Mouse (Mus musculus): ENCODE measurements around the gene Svs3b. TPM values are rescaled to one million over a fixed set of nuclear protein-coding genes. Genes with fewer than 3 reads are reported as not detected.
"Not testable (repeated sequence)": the region's sequence is repeated elsewhere in the genome, so short reads cannot be mapped to it uniquely, and the experiment has no call there.

Gene Svs3b
- total and polyA plus RNA-seq, 3 experiments, result not detected

- TF ChIP-seq SMC3 (IDR thresholded peaks at IDR 0.05; ENCODE audit: low read depth, low read length) (no peak), GABPA (IDR thresholded peaks at IDR 0.05; ENCODE audit: insufficient replicate concordance, low read depth, low read length) (no peak), UBTF (IDR thresholded peaks at IDR 0.05; ENCODE audit: low read depth, low read length) (no peak), PAX5 (IDR thresholded peaks at IDR 0.05; ENCODE audit: low read length) (no peak), JUN (IDR thresholded peaks at IDR 0.05; ENCODE audit: insufficient read depth, low read depth, low read length) (peak; percentile 99), POLR2AphosphoS2 (IDR thresholded peaks at IDR 0.05; ENCODE audit: low read depth, low read length) (no peak), NELFE (IDR thresholded peaks at IDR 0.05; ENCODE audit: low read depth, low read length) (no peak), BHLHE40 (IDR thresholded peaks at IDR 0.05; ENCODE audit: low read depth, low read length) (peak; percentile 78), CHD1 (IDR thresholded peaks at IDR 0.05; ENCODE audit: low read depth, low read length) (no peak), MAZ (IDR thresholded peaks at IDR 0.05; ENCODE audit: low read depth, low read length) (no peak), ELF1 (IDR thresholded peaks at IDR 0.05; ENCODE audit: low read depth, low read length) (0 out of 2 replicates have a peak, but pooled peaks have one; percentile 29), MXI1 (IDR thresholded peaks at IDR 0.05; ENCODE audit: low read depth, low read length) (no peak), NRF1 (IDR thresholded peaks at IDR 0.05; ENCODE audit: low read depth, low read length) (no peak), KAT2A (IDR thresholded peaks at IDR 0.05; ENCODE audit: insufficient replicate concordance, low read length) (no peak)
These were observed 45.5 kb downstream of the Svs3b start (continued) for GRCm38 (mm10) chr2:164210892-164211291.

GRCm38 (mm10) chr2:164206676-164207075, 49.8 kb downstream of the Svs3b start:
- H3K27ac ChIP-seq (ENCODE audit: insufficient read depth, low read depth), result no peak overlapping the region
- H3K79me2 ChIP-seq (replicated peaks; ENCODE audit: control insufficient read depth, extremely low read depth, insufficient read depth, poor library complexity, severe bottlenecking), result no peaks in the 10 kb centered on the region
- dilution Hi-C loops (cut with MboI; ENCODE audit: extremely low pct_ligation_motif_present, extremely low pct_unique_long_range_greater_than_20kb, low sequenced_read_pairs), result no loop called here
- no peak for DNase-seq (ENCODE audit: extremely low read depth)
- H3K4me3 ChIP-seq (replicated peaks in 1 of 3; ENCODE audit: low read depth in 2 of 3, low read length in 2 of 3, poor library complexity in 1 of 3), result no peak overlapping the region
- H3K9me3 ChIP-seq (replicated peaks; ENCODE audit: low read length), result peaks cover 2% of the 10 kb centered on the region
- in situ Hi-C loops (cut with MboI; ENCODE audit: low pct_ligation_motif_present, low pct_unique_long_range_greater_than_20kb, low sequenced_read_pairs), result no loop called here
- H3K27me3 ChIP-seq (replicated peaks), result no peaks in the 10 kb centered on the region
- H3K4me2 ChIP-seq (ENCODE audit: insufficient read depth, low read depth, poor library complexity, severe bottlenecking), result no peak overlapping the region
- no peak overlapping the region for H3K9ac ChIP-seq (ENCODE audit: insufficient read depth, low read depth)
- H3K4me1 ChIP-seq (ENCODE audit: control insufficient read depth in 1 of 2, insufficient read depth in 2 of 2), result peaks cover 9 to 20% of the 10 kb centered on the region in 2 experiments; a peak in 3 of 4 replicates
- TF ChIP-seq JUND (conservative IDR thresholded peaks at IDR 0.05; ENCODE audit: low read depth, low read length), result no peak
- TF ChIP-seq CHD2 (IDR thresholded peaks at IDR 0.05; ENCODE audit: low read length), result no peak
- no peak for TF ChIP-seq JUN (IDR thresholded peaks at IDR 0.05; ENCODE audit: insufficient read depth, low read depth, low read length)
- TF ChIP-seq SIN3A (IDR thresholded peaks at IDR 0.05; ENCODE audit: low read length), result no peak
- TF ChIP-seq MAZ (IDR thresholded peaks at IDR 0.05; ENCODE audit: low read depth, low read length), result no peak
- TF ChIP-seq UBTF (IDR thresholded peaks at IDR 0.05; ENCODE audit: low read depth, low read length), result no peak
- TF ChIP-seq CHD1 (IDR thresholded peaks at IDR 0.05; ENCODE audit: low read depth, low read length), result no peak
- TF ChIP-seq TCF12 (IDR thresholded peaks at IDR 0.05; ENCODE audit: low read depth, low read length), result no peak
- no peak for TF ChIP-seq ZNF384 (IDR thresholded peaks at IDR 0.05; ENCODE audit: low read depth, low read length)
- TF ChIP-seq POLR2A (IDR thresholded peaks at IDR 0.05; ENCODE audit: low read depth, low read length), result no peak
- H3K36me3 ChIP-seq (replicated peaks in 1 of 2; ENCODE audit: control insufficient read depth in 1 of 2, insufficient read depth in 1 of 2, low read length in 1 of 2), result no peaks in the 10 kb centered on the region

- H3K27ac ChIP-seq (ENCODE audit: insufficient read depth, low read depth); H3K79me2 ChIP-seq (replicated peaks; ENCODE audit: control insufficient read depth, extremely low read depth, insufficient read depth, poor library complexity, severe bottlenecking); in situ Hi-C loops (cut with MboI; ENCODE audit: low pct_ligation_motif_present, low pct_unique_long_range_greater_than_20kb, low sequenced_read_pairs); H3K4me3 ChIP-seq (replicated peaks in 1 of 3; ENCODE audit: low read depth in 2 of 3, low read length in 2 of 3, poor library complexity in 1 of 3); H3K36me3 ChIP-seq (replicated peaks in 1 of 2; ENCODE audit: control insufficient read depth in 1 of 2, insufficient read depth in 1 of 2, low read length in 1 of 2); dilution Hi-C loops (cut with MboI; ENCODE audit: extremely low pct_ligation_motif_present, extremely low pct_unique_long_range_greater_than_20kb, low sequenced_read_pairs); DNase-seq (ENCODE audit: extremely low read depth); H3K4me2 ChIP-seq (ENCODE audit: insufficient read depth, low read depth, poor library complexity, severe bottlenecking); H3K9me3 ChIP-seq (replicated peaks; ENCODE audit: low read length); H3K9ac ChIP-seq (ENCODE audit: insufficient read depth, low read depth); H3K27me3 ChIP-seq (replicated peaks): not testable (repeated sequence)
- H3K4me1 ChIP-seq (ENCODE audit: control insufficient read depth in 1 of 2, insufficient read depth in 2 of 2), result peaks cover 9 to 17% of the 10 kb centered on the region in 2 experiments; a peak in 3 of 4 replicates
These were observed 50.4 kb downstream of the Svs3b start for GRCm38 (mm10) chr2:164206011-164206410.

Other genes with a start within 250 kb of the Svs3b start
Only the 20 nearest of the 22 such genes appear.
- gene Stk4, start 186.3 kb downstream of the Svs3b start, total RNA-seq (2012; rRNA removed), result 53.1 and 64.4 TPM in 2 replicates
- 50.9 and 51.4 TPM in 2 replicates for gene Stk4, start 186.3 kb downstream of the Svs3b start, total RNA-seq (2014; rRNA removed)
- 77.5 and 78.3 TPM in 2 replicates for gene Stk4, start 186.3 kb downstream of the Svs3b start, polyA plus RNA-seq (2012; ENCODE audit: insufficient read length, low read depth)
- 26.8 and 30.0 TPM in 2 replicates for gene Tomm34, start 185.5 kb downstream of the Svs3b start, total RNA-seq (2012; rRNA removed)
- gene Tomm34, start 185.5 kb downstream of the Svs3b start, total RNA-seq (2014; rRNA removed), result 25.6 and 26.5 TPM in 2 replicates
- 38.3 and 40.7 TPM in 2 replicates for gene Tomm34, start 185.5 kb downstream of the Svs3b start, polyA plus RNA-seq (2012; ENCODE audit: insufficient read length, low read depth)
- 0.34 and 0.42 TPM in 2 replicates for gene Kcns1, start 85.5 kb downstream of the Svs3b start, total RNA-seq (2012; rRNA removed)
- gene Kcns1, start 85.5 kb downstream of the Svs3b start, total RNA-seq (2014; rRNA removed), result not detected in 2 replicates
- 0.11 TPM in 1 of 2 replicates, not detected in the other for gene Kcns1, start 85.5 kb downstream of the Svs3b start, polyA plus RNA-seq (2012; ENCODE audit: insufficient read length, low read depth)
- gene Wfdc5, start 73.9 kb downstream of the Svs3b start, total RNA-seq (2012; rRNA removed), result not detected in 2 replicates
- gene Wfdc5, start 73.9 kb downstream of the Svs3b start, total RNA-seq (2014; rRNA removed), result not detected in 2 replicates
- not detected in 2 replicates for gene Wfdc5, start 73.9 kb downstream of the Svs3b start, polyA plus RNA-seq (2012; ENCODE audit: insufficient read length, low read depth)
- not detected in 2 replicates for gene Wfdc12, start 66.0 kb downstream of the Svs3b start, total RNA-seq (2012; rRNA removed)
- not detected in 2 replicates for gene Wfdc12, start 66.0 kb downstream of the Svs3b start, total RNA-seq (2014; rRNA removed)
- not detected in 2 replicates for gene Wfdc12, start 66.0 kb downstream of the Svs3b start, polyA plus RNA-seq (2012; ENCODE audit: insufficient read length, low read depth)
- gene Wfdc15a, start 56.5 kb downstream of the Svs3b start, total RNA-seq (2012; rRNA removed), result not detected in 2 replicates
- not detected in 2 replicates for gene Wfdc15a, start 56.5 kb downstream of the Svs3b start, total RNA-seq (2014; rRNA removed)
- not detected in 2 replicates for gene Wfdc15a, start 56.5 kb downstream of the Svs3b start, polyA plus RNA-seq (2012; ENCODE audit: insufficient read length, low read depth)
- not detected in 2 replicates for gene Wfdc15b, start 35.0 kb downstream of the Svs3b start, total RNA-seq (2012; rRNA removed)
- gene Wfdc15b, start 35.0 kb downstream of the Svs3b start, total RNA-seq (2014; rRNA removed), result not detected in 2 replicates
- not detected in 2 replicates for gene Wfdc15b, start 35.0 kb downstream of the Svs3b start, polyA plus RNA-seq (2012; ENCODE audit: insufficient read length, low read depth)
- gene Svs2, start 18.2 kb downstream of the Svs3b start, total RNA-seq (2012; rRNA removed), result not detected in 2 replicates
- gene Svs2, start 18.2 kb downstream of the Svs3b start, total RNA-seq (2014; rRNA removed), result not detected in 2 replicates
- gene Svs2, start 18.2 kb downstream of the Svs3b start, polyA plus RNA-seq (2012; ENCODE audit: insufficient read length, low read depth), result not detected in 2 replicates
- gene Svs4, start 21.8 kb upstream of the Svs3b start, total RNA-seq (2012; rRNA removed), result not detected in 2 replicates
- gene Svs4, start 21.8 kb upstream of the Svs3b start, total RNA-seq (2014; rRNA removed), result not detected in 2 replicates
- not detected in 2 replicates for gene Svs4, start 21.8 kb upstream of the Svs3b start, polyA plus RNA-seq (2012; ENCODE audit: insufficient read length, low read depth)
- not detected in 2 replicates for gene Svs3a, start 32.6 kb upstream of the Svs3b start, total RNA-seq (2012; rRNA removed)
- not detected in 2 replicates for gene Svs3a, start 32.6 kb upstream of the Svs3b start, total RNA-seq (2014; rRNA removed)
- gene Svs3a, start 32.6 kb upstream of the Svs3b start, polyA plus RNA-seq (2012; ENCODE audit: insufficient read length, low read depth), result not detected in 2 replicates
- not detected in 2 replicates for gene Svs6, start 60.1 kb upstream of the Svs3b start, total RNA-seq (2012; rRNA removed)
- gene Svs6, start 60.1 kb upstream of the Svs3b start, total RNA-seq (2014; rRNA removed), result not detected in 2 replicates
- not detected in 2 replicates for gene Svs6, start 60.1 kb upstream of the Svs3b start, polyA plus RNA-seq (2012; ENCODE audit: insufficient read length, low read depth)
- gene Svs5, start 76.1 kb upstream of the Svs3b start, total RNA-seq (2012; rRNA removed), result not detected in 2 replicates
- not detected in 2 replicates for gene Svs5, start 76.1 kb upstream of the Svs3b start, total RNA-seq (2014; rRNA removed)
- not detected in 2 replicates for gene Svs5, start 76.1 kb upstream of the Svs3b start, polyA plus RNA-seq (2012; ENCODE audit: insufficient read length, low read depth)
- 1.2 and 2.7 TPM in 2 replicates for gene Slpi, start 132.5 kb upstream of the Svs3b start, total RNA-seq (2012; rRNA removed)
- gene Slpi, start 132.5 kb upstream of the Svs3b start, total RNA-seq (2014; rRNA removed), result 0.38 and 0.53 TPM in 2 replicates
- gene Slpi, start 132.5 kb upstream of the Svs3b start, polyA plus RNA-seq (2012; ENCODE audit: insufficient read length, low read depth), result 0.71 and 1.0 TPM in 2 replicates
- gene Rbpjl, start 146.5 kb upstream of the Svs3b start, total RNA-seq (2012; rRNA removed), result 0.08 TPM in 1 of 2 replicates, not detected in the other
- not detected in 2 replicates for gene Rbpjl, start 146.5 kb upstream of the Svs3b start, total RNA-seq (2014; rRNA removed)
- not detected in 2 replicates for gene Rbpjl, start 146.5 kb upstream of the Svs3b start, polyA plus RNA-seq (2012; ENCODE audit: insufficient read length, low read depth)
- not detected in 2 replicates for gene Matn4, start 148.5 kb upstream of the Svs3b start, total RNA-seq (2012; rRNA removed)
- not detected in 2 replicates for gene Matn4, start 148.5 kb upstream of the Svs3b start, total RNA-seq (2014; rRNA removed)
- gene Matn4, start 148.5 kb upstream of the Svs3b start, polyA plus RNA-seq (2012; ENCODE audit: insufficient read length, low read depth), result not detected in 2 replicates
- gene Sdc4, start 187.2 kb upstream of the Svs3b start, total RNA-seq (2012; rRNA removed), result 63.9 and 69.9 TPM in 2 replicates
- gene Sdc4, start 187.2 kb upstream of the Svs3b start, total RNA-seq (2014; rRNA removed), result 53.4 and 59.8 TPM in 2 replicates
- 36.4 and 46.6 TPM in 2 replicates for gene Sdc4, start 187.2 kb upstream of the Svs3b start, polyA plus RNA-seq (2012; ENCODE audit: insufficient read length, low read depth)
- gene Sys1, start 200.3 kb upstream of the Svs3b start, total RNA-seq (2012; rRNA removed), result 58.5 and 59.7 TPM in 2 replicates
- 41.8 and 46.6 TPM in 2 replicates for gene Sys1, start 200.3 kb upstream of the Svs3b start, total RNA-seq (2014; rRNA removed)
- 46.5 and 57.4 TPM in 2 replicates for gene Sys1, start 200.3 kb upstream of the Svs3b start, polyA plus RNA-seq (2012; ENCODE audit: insufficient read length, low read depth)
- 0.88 and 1.1 TPM in 2 replicates for gene Gm20458, start 204.3 kb upstream of the Svs3b start, total RNA-seq (2012; rRNA removed)
- gene Gm20458, start 204.3 kb upstream of the Svs3b start, total RNA-seq (2014; rRNA removed), result 0.74 TPM in 1 of 2 replicates, not detected in the other
- 0.31 and 1.2 TPM in 2 replicates for gene Gm20458, start 204.3 kb upstream of the Svs3b start, polyA plus RNA-seq (2012; ENCODE audit: insufficient read length, low read depth)
- not detected in 2 replicates for gene Trp53tg5, start 217.1 kb upstream of the Svs3b start, total RNA-seq (2012; rRNA removed)
- not detected in 2 replicates for gene Trp53tg5, start 217.1 kb upstream of the Svs3b start, total RNA-seq (2014; rRNA removed)
- not detected in 2 replicates for gene Trp53tg5, start 217.1 kb upstream of the Svs3b start, polyA plus RNA-seq (2012; ENCODE audit: insufficient read length, low read depth)
- 1.6 and 5.7 TPM in 2 replicates for gene Dbndd2, start 229.5 kb upstream of the Svs3b start, total RNA-seq (2012; rRNA removed)
- 0.61 TPM in 1 of 2 replicates, not detected in the other for gene Dbndd2, start 229.5 kb upstream of the Svs3b start, total RNA-seq (2014; rRNA removed)
- gene Dbndd2, start 229.5 kb upstream of the Svs3b start, polyA plus RNA-seq (2012; ENCODE audit: insufficient read length, low read depth), result 0.31 and 0.53 TPM in 2 replicates

Measured in CH12.LX (cell line).